Mouse (Mus musculus) kidney, embryonic 16.5 days (tissue): ENCODE results near the gene Cachd1. TPM values are rescaled to one million over a fixed set of nuclear protein-coding genes. Genes with fewer than 3 reads are reported as not detected.

Experiments used
- ATAC-seq: fragments of 200-750 bp; cut with Nextera tagmentation; 2 replicates; pipeline ENCODE4 v1.8.0; 2017; ENCODE audit warnings: moderate TSS enrichment; ENCODE audit not compliant: low FRiP score, low TSS enrichment
- H3K27ac ChIP-seq: fragments of 300-500 bp; sonication (generic); 2 replicates; pipeline ENCODE4 v1.5.1; 2014; ENCODE audit warnings: low read length
- H3K27me3 ChIP-seq: fragments of 300-500 bp; sonication (generic); 2 replicates; pipeline ENCODE4 v1.6.1; 2014; ENCODE audit warnings: low read length, control low read depth, mixed read lengths; ENCODE audit not compliant: insufficient read depth
- H3K36me3 ChIP-seq: fragments of 300-500 bp; sonication (generic); 2 replicates; pipeline ENCODE4 v1.6.1; 2014; ENCODE audit warnings: low read length, control low read depth, mixed read lengths; ENCODE audit not compliant: insufficient read depth
- H3K4me1 ChIP-seq: fragments of 300-500 bp; sonication (generic); 2 replicates; pipeline ENCODE4 v1.6.1; 2014; ENCODE audit warnings: low read length, control low read depth, mixed read lengths; ENCODE audit not compliant: insufficient read depth
- H3K4me2 ChIP-seq: fragments of 300-500 bp; sonication (generic); replicated peaks from 2 replicates; pipeline ENCODE4 v1.6.1; 2014; ENCODE audit warnings: low read depth, low read length
- H3K4me3 ChIP-seq: fragments of 300-500 bp; sonication (generic); 2 replicates; pipeline ENCODE4 v1.5.1; 2014; ENCODE audit warnings: mild to moderate bottlenecking, low read length
- H3K9ac ChIP-seq: fragments of 300-500 bp; sonication (generic); replicated peaks from 2 replicates; pipeline ENCODE4 v1.6.1; 2014; ENCODE audit warnings: low read length
- H3K9me3 ChIP-seq: fragments of 300-500 bp; sonication (generic); 2 replicates; pipeline ENCODE4 v1.6.1; 2016; ENCODE audit warnings: low read length, control low read depth
- WGBS: fragments of 180-500 bp; shearing (Covaris S2); extraction: QIAGEN DNeasy Blood & Tissue Kit; methylation state at CpG from one replicate; pipeline ENCODE4 v1.1.7; 2014; 5-methylcytosine and 5-hydroxymethylcytosine counted together
- polyA plus RNA-seq: library from polyadenylated mRNA; unstranded; fragments of >200 nt; fragmentation: Nextera tagmentation; extraction: Ambion mirVana; gene quantifications from 2 replicates; pipeline ENCODE4 v1.2.1, GENCODE M21; 2015

Gene Cachd1
- polyA plus RNA-seq, 1 experiment from 2014 or later: 17.9 TPM

DNA sequence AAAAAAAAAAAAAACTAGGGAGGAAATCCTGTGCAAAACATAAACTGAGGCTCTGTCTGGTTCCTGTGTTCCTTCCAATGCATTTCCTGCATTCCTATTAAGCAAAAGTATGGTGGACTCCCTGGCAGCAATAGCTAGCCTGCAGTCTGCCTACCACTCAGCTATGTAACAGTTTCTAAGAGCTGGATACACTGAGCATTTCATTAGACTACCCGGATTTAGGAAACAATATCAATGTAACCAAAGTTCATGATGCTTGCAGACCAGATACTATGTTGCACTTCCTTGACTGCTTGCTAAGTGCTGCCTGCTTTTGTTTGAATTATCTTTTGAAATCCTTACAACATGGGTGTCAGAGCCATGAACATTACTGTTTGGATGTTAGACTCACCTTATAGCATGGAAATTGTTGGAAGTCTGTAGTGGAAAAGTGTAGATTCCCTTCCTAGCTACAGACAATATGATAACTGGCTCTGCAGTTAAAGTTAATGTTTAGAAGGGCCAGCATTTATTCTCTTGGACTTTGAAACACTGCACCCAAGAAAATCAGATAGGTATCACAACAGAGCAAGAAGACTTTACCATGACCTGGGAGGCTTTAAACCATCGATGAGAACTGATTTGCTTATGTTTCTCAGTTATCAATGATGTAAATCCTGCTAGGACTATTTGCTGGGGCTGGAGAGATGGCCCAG, 37.4 kb downstream of the Cachd1 start:
- Histone ChIP-seq H3K27ac (peak overlapping the region; percentile 2; the same call in 1 of the 2 replicates), H3K4me1 (peaks cover 26% of the 10 kb centered on the region), H3K9ac (no peak overlapping the region), H3K9me3 (no peaks in the 10 kb centered on the region), H3K27me3 (no peaks in the 10 kb centered on the region), H3K4me2 (no peak overlapping the region), H3K4me3 (no peak overlapping the region), H3K36me3 (no peaks in the 10 kb centered on the region)
- ATAC-seq: no peak
- WGBS: 73% methylated on average over 2 of the region's 2 CpGs

DNA sequence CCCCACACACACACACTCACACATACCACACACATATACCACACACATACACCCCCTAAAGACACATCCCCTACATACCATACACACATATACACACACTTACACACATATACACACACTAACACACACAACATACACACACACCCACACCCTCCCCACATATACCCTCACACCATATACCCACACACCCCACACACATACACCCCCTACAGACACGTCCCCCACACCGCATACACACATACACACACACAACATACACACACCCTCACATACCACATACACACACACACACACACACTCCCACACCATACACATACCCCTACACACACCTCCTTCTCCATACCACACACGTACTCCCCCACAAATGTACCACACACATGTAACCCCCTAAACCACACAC, 42.8 kb downstream of the Cachd1 start:
- no peak overlapping the region for H3K4me3 ChIP-seq
- H3K4me2 ChIP-seq: no peak overlapping the region
- no peaks in the 10 kb centered on the region for H3K36me3 ChIP-seq
- H3K27ac ChIP-seq: no peak overlapping the region
- ATAC-seq: peak; percentile 39; the same call in 1 of the 2 replicates
- H3K9me3 ChIP-seq: no peaks in the 10 kb centered on the region
- no peak overlapping the region for H3K9ac ChIP-seq
- peaks cover 5% of the 10 kb centered on the region for H3K4me1 ChIP-seq
- 90% methylated on average over 3 of the region's 3 CpGs for WGBS
- no peaks in the 10 kb centered on the region for H3K27me3 ChIP-seq

DNA sequence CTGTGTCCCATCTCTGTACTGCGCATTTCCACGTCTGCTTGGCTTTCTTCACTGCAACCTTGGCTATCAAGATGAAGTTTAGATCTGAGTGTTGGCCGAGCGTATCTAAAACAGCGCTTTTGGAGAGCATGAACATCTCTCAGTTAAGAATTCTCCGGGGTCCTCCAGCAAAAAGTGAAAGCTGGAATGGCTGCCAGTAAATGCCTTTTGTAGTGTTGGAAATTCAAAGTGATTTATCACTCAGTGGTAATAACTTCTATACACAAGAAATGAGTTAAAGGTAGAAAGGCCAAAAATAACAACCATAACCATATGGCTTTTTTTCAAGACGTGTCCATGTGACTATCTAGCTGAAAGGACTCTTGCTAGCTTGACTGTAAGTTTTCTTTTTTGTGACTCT, 46.1 kb downstream of the Cachd1 start:
- WGBS: 66% methylated on average over 7 of the region's 7 CpGs
- ATAC-seq: peak; percentile 29; the same call in 1 of the 2 replicates
- H3K27ac ChIP-seq: peak overlapping the region; percentile 64
- no peak overlapping the region for H3K9ac ChIP-seq
- peaks cover 15% of the 10 kb centered on the region for H3K4me1 ChIP-seq
- peaks cover 3% of the 10 kb centered on the region; the same call in 1 of the 2 replicates for H3K9me3 ChIP-seq
- no peaks in the 10 kb centered on the region for H3K36me3 ChIP-seq
- no peak overlapping the region for H3K4me3 ChIP-seq
- no peaks in the 10 kb centered on the region for H3K27me3 ChIP-seq
- peak overlapping the region; percentile 31 for H3K4me2 ChIP-seq

DNA sequence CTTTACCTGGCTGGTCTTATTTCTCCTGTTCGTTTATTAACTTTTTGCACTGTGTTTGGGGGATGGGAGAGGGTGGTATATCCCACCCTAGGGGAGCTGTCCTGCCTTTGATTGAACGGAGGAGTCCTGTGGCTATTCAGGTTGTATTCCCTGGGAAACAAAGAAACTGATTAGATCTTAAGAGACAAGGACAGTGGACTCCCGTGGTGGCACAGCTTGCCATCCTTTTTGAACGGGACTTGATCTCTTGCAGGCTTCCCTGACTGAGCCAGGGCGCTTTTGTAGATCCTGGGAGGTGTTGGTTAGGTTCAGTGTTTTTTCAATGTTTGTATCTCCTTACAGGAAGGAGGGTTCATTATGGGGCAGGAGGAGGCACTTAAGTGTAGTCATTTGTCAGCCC, 50.9 kb downstream of the Cachd1 start:
- Histone ChIP-seq H3K4me1 (peaks cover 36% of the 10 kb centered on the region), H3K9ac (no peak overlapping the region), H3K27ac (no peak overlapping the region), H3K4me3 (no peak overlapping the region), H3K27me3 (no peaks in the 10 kb centered on the region), H3K9me3 (peaks cover 3% of the 10 kb centered on the region; the same call in 1 of the 2 replicates), H3K4me2 (no peak overlapping the region), H3K36me3 (no peaks in the 10 kb centered on the region)
- no peak for ATAC-seq
- WGBS: 19% methylated on average over 5 of the region's 5 CpGs

DNA sequence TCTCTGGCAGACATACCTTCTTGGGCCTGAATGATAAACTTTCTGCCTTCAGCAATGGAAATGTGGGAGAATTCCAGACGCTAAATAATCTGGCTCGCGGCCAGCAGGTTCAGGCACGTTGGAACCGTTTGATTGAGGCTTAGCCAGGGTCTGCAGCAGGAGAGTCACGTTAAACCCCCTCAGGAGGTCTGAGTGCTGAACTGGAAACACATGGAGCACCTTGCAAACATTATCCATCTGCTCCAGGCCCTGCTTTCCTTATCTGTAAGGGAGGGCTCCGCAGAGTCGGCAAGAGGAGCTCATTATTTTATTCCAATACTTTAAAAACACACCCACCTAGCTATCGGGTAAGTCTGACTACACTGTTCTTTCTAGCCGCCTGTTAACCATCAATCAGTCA, 52.3 kb downstream of the Cachd1 start:
- no peaks in the 10 kb centered on the region for H3K27me3 ChIP-seq
- peak overlapping the region; percentile 0; the same call in 1 of the 2 replicates for H3K4me2 ChIP-seq
- no peak overlapping the region for H3K9ac ChIP-seq
- no peaks in the 10 kb centered on the region for H3K36me3 ChIP-seq
- ATAC-seq: peak; percentile 31; the same call in 1 of the 2 replicates
- WGBS: 6% methylated on average over 10 of the region's 10 CpGs
- no peak overlapping the region; the same call in 1 of the 2 replicates for H3K27ac ChIP-seq
- H3K4me3 ChIP-seq: no peak overlapping the region
- H3K4me1 ChIP-seq: peaks cover 36% of the 10 kb centered on the region
- peaks cover 3% of the 10 kb centered on the region; the same call in 1 of the 2 replicates for H3K9me3 ChIP-seq

DNA sequence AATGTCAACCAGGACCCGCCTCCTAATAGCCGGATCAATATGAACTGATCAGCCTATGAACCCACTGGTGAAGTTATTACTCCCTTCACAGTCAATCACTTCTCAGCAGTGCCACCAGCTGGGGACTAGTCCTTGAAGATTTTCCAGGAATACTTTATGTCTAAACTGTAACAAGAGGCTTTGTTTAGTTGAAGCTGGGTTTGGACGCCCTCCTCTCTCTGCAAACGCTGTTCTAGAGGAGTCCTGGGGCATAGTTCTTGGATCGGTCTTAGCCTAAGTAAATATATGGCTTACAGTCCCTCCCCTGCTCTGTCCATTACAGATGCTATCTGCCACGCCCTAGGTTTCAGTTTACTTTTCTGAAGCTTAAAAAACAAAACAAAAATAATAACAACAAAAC, 60.7 kb downstream of the Cachd1 start:
- WGBS: 43% methylated on average over 6 of the region's 6 CpGs
- no peaks in the 10 kb centered on the region for H3K27me3 ChIP-seq
- peaks cover 23% of the 10 kb centered on the region for H3K4me1 ChIP-seq
- H3K4me2 ChIP-seq: no peak overlapping the region
- no peak overlapping the region for H3K9ac ChIP-seq
- no peak overlapping the region for H3K27ac ChIP-seq
- no peaks in the 10 kb centered on the region for H3K9me3 ChIP-seq
- no peaks in the 10 kb centered on the region for H3K36me3 ChIP-seq
- no peak; the same call in 1 of the 2 replicates for ATAC-seq
- no peak overlapping the region for H3K4me3 ChIP-seq

DNA sequence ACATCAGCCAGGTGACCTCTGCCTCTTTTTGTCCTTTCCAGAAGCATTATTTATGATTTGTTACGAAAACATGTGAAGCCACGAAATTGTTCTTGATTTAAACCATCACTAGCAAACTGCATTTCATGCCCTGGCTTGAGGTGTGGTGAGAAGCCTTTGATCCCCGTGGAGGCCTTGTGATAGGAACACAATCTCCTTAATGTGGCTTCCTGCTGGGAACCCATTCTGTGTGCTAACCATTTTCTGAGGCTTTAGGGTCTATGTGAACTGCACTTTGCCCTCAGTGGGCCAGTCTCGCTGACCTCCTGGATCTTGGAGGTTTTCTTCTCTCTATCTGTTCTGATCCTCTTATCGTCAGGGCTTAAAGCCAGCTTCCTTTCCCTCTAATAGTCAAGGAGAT, 66.2 kb downstream of the Cachd1 start:
- Histone ChIP-seq H3K9ac (no peak overlapping the region), H3K4me2 (no peak overlapping the region), H3K27ac (no peak overlapping the region), H3K36me3 (no peaks in the 10 kb centered on the region), H3K27me3 (no peaks in the 10 kb centered on the region), H3K4me3 (no peak overlapping the region), H3K4me1 (peaks cover 19% of the 10 kb centered on the region), H3K9me3 (no peaks in the 10 kb centered on the region)
- no peak for ATAC-seq
- WGBS: 43% methylated on average over 5 of the region's 5 CpGs

DNA sequence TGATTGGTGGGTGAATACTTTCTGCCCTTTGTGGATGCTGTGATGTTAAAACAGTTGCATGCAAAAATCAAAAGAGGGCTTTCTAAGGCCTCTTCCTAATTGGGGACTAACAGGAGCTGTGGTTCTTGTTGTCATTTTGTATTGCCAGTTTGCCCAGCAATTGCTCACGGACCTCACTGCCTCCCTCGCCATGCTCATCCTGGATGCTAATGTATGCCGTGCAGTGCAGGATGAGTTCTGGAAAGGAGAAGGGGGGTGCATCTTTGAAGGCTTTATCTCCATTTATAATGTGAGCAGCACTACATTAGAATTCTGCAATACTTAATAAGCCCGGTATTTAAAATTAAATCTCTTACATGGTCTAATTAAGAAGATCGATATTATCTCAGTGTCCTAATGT, 66.6 kb downstream of the Cachd1 start:
- H3K36me3 ChIP-seq: no peaks in the 10 kb centered on the region
- H3K9ac ChIP-seq: no peak overlapping the region
- WGBS: 64% methylated on average over 5 of the region's 5 CpGs
- H3K27ac ChIP-seq: no peak overlapping the region
- no peak overlapping the region for H3K4me3 ChIP-seq
- no peak for ATAC-seq
- no peak overlapping the region for H3K4me2 ChIP-seq
- no peaks in the 10 kb centered on the region for H3K9me3 ChIP-seq
- H3K27me3 ChIP-seq: no peaks in the 10 kb centered on the region
- peaks cover 19% of the 10 kb centered on the region for H3K4me1 ChIP-seq

DNA sequence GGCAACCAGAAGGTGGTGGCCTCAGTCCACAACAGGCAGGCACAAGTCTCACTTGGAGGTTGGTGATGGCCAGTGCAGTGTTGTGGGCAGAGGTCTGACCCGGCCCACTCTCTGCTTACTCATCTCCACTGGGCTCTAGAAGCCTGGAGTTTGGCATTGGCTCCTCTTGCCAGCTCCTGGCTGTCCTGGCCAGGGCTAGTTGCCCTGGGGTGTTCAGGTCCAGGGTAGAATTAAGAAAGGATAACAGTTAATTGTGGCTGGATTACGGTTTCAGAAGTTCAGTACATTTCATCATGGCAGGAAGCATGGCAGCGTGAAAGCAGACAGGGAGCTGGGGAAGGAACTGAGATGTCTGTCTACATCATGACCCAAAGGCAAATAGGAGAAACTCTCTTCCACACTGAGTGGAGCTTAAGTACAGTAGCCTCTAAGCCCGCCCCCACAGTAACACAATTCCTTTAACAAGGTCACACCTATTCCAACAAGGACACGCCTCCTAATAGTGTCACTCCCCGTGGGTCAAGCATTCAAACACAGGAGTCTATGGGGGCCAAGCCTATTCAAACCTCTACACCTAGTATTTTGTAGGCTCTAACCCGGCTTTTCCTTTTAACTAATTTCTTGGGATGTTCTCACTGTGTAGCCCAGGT, 74.5 kb downstream of the Cachd1 start:
- no peaks in the 10 kb centered on the region for H3K36me3 ChIP-seq
- H3K27me3 ChIP-seq: no peaks in the 10 kb centered on the region
- no peak overlapping the region for H3K4me3 ChIP-seq
- 74% methylated on average over 7 of the region's 7 CpGs for WGBS
- H3K9me3 ChIP-seq: no peaks in the 10 kb centered on the region
- no peak for ATAC-seq
- H3K4me2 ChIP-seq: no peak overlapping the region
- H3K9ac ChIP-seq: no peak overlapping the region
- H3K27ac ChIP-seq: no peak overlapping the region
- H3K4me1 ChIP-seq: peaks cover 12% of the 10 kb centered on the region; the same call in 1 of the 2 replicates

DNA sequence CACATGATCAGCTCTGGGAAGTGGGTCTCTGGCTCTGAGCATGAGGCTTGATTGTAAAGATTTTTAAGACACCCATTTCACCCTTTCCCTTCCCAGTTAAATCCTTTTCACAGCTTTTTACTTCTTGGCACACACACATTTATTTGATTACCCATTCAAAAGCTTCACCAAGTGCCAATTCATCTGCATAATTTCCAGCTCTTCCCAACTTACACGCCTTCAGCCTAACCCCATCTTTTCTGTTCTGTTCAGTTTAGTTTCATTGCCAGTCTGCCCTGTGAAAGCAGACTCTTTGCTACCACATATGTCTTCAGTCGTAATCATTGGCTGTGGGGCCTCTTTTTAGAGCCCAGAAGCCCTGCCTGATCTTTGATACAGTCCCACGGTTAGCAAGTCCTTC, 76.0 kb downstream of the Cachd1 start:
- Histone ChIP-seq H3K36me3 (no peaks in the 10 kb centered on the region), H3K27me3 (no peaks in the 10 kb centered on the region), H3K4me1 (peaks cover 22% of the 10 kb centered on the region; the same call in 1 of the 2 replicates), H3K27ac (no peak overlapping the region), H3K4me3 (no peak overlapping the region), H3K9me3 (no peaks in the 10 kb centered on the region), H3K4me2 (no peak overlapping the region), H3K9ac (no peak overlapping the region)
- WGBS: 53% methylated on average over 3 of the region's 3 CpGs
- ATAC-seq: no peak
